Mouse (Mus musculus) forebrain, embryonic 15.5 days (tissue): ENCODE measurements around the gene Dlg5. TPM values are rescaled to one million over a fixed set of nuclear protein-coding genes. Genes with fewer than 3 reads are reported as not detected.

Experiments
- ATAC-seq: fragments of 200-750 bp; cut with Nextera tagmentation; replicated peaks from 2 replicates; pipeline ENCODE4 v1.8.0; 2017; ENCODE audit warnings: mild to moderate bottlenecking, moderate TSS enrichment, moderate library complexity
- H3K27ac ChIP-seq: fragments of 300-500 bp; sonication (generic); replicated peaks from 2 replicates; pipeline ENCODE4 v1.5.1; 2015; ENCODE audit warnings: mild to moderate bottlenecking, inconsistent platforms
- H3K27me3 ChIP-seq: fragments of 300-500 bp; sonication (generic); 2 replicates; pipeline ENCODE4 v1.6.1; 2015; ENCODE audit warnings: inconsistent platforms
- H3K36me3 ChIP-seq: fragments of 300-500 bp; sonication (generic); 2 replicates; pipeline ENCODE4 v1.6.1; 2015; ENCODE audit warnings: mild to moderate bottlenecking, inconsistent platforms
- H3K4me1 ChIP-seq: fragments of 300-500 bp; sonication (generic); 2 replicates; pipeline ENCODE4 v1.6.1; 2015; ENCODE audit warnings: inconsistent platforms
- H3K4me2 ChIP-seq: fragments of 300-500 bp; sonication (generic); replicated peaks from 2 replicates; pipeline ENCODE4 v1.6.1; 2015; ENCODE audit warnings: mild to moderate bottlenecking, inconsistent platforms
- H3K4me3 ChIP-seq: fragments of 300-500 bp; sonication (generic); 2 replicates; pipeline ENCODE4 v1.5.1; 2015; ENCODE audit warnings: mild to moderate bottlenecking, inconsistent platforms
- H3K9ac ChIP-seq: fragments of 300-500 bp; sonication (generic); replicated peaks from 2 replicates; pipeline ENCODE4 v1.6.1; 2015; ENCODE audit warnings: mild to moderate bottlenecking, inconsistent platforms
- H3K9me3 ChIP-seq: fragments of 300-500 bp; sonication (generic); 2 replicates; pipeline ENCODE4 v1.6.1; 2016; ENCODE audit warnings: inconsistent platforms
- WGBS: fragments of 180-500 bp; shearing (Covaris S2); methylation state at CpG from one replicate; pipeline ENCODE4 v1.1.7; 2015; ENCODE audit warnings: mixed read lengths; 5-methylcytosine and 5-hydroxymethylcytosine counted together
- polyA plus RNA-seq: library from polyadenylated mRNA; unstranded; fragments of >200 nt; fragmentation: Nextera tagmentation; extraction: Ambion mirVana; gene quantifications from 2 replicates; pipeline ENCODE4 v1.2.1, GENCODE M21; 2015

The Dlg5 gene
- polyA plus RNA-seq: 17.3 and 18.8 TPM in 2 replicates

- H3K4me3 ChIP-seq: peak within 1 kb of the TSS; percentile 59
- WGBS: under 1% methylated on average over 73 of the region's 98 CpGs
- peak within 1 kb of the TSS; percentile 87 for H3K4me2 ChIP-seq
- ATAC-seq: peak; percentile 87
- H3K4me1 ChIP-seq: peaks cover 15% of the 10 kb centered on the region
- no peaks in the 10 kb centered on the region for H3K9me3 ChIP-seq
- H3K9ac ChIP-seq: peak within 1 kb of the TSS; percentile 91
- no peaks in the 10 kb centered on the region for H3K27me3 ChIP-seq
- H3K36me3 ChIP-seq: no peaks in the 10 kb centered on the region
- peak within 1 kb of the TSS; percentile 90 for H3K27ac ChIP-seq
These were observed at the start of gene Dlg5 for GRCm38 (mm10) chr14:24245177-24246081. Dlg5 (minus strand) TSS chr14:24245920.

DNA sequence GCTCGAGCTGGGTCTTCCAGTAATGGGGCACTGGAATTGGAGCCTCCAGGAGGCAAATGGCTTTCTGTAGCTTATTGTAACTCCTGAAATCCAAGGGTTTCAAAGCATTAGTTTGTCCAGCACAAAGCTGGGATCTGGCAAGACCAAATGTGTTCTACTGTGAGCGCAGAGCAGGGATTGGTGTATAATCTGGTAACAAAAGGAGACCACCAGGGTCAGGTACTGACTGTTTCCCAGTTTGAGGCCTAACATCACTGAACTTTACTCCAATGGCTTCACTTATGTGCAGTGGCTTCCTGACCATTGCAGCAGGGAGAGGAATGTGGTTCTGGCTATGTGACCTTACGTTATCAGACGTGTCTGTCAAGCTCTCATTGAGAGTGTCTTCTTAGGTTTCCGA is 47.9 kb upstream of the Dlg5 start:
- no peaks in the 10 kb centered on the region for H3K27me3 ChIP-seq
- H3K27ac ChIP-seq: no peak overlapping the region
- H3K4me3 ChIP-seq: no peak overlapping the region
- 86% methylated on average over 5 of the region's 5 CpGs for WGBS
- no peak overlapping the region for H3K4me2 ChIP-seq
- H3K9ac ChIP-seq: no peak overlapping the region
- no peaks in the 10 kb centered on the region for H3K36me3 ChIP-seq
- no peaks in the 10 kb centered on the region for H3K9me3 ChIP-seq
- no peaks in the 10 kb centered on the region for H3K4me1 ChIP-seq
- no peak for ATAC-seq

DNA sequence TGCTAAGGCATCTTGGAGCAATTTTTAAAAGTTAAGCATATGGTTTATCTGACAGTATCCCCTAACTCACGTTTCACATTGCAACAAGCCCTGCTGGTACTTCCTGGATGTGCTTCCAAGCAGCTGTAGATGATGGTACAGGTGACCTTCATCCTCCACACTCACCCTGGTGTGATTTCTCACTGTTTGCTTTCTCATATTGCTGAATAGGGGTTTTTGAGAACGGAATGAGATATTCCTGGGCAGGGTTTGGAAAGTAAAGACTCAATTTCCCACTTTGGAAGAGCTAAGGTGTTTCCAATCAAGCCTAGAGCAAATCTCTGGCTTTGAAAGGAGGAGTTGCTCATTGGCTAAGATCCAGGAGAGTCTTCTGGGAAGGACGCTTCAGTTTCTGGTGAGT is 47.2 kb upstream of the Dlg5 start, which contains the start of gene E330034G19Rik:
Gene E330034G19Rik, plus strand, starts transcription at position 301 of the 400 bp plus-strand sequence.
- Histone ChIP-seq H3K9ac (no peak within 1 kb of the TSS), H3K27me3 (no peaks in the 10 kb centered on the region), H3K4me3 (no peak within 1 kb of the TSS), H3K9me3 (no peaks in the 10 kb centered on the region), H3K4me2 (no peak within 1 kb of the TSS), H3K36me3 (no peaks in the 10 kb centered on the region), H3K4me1 (no peaks in the 10 kb centered on the region), H3K27ac (no peak within 1 kb of the TSS)
- 52% methylated on average over 3 of the region's 3 CpGs for WGBS
- no peak for ATAC-seq

GRCm38 (mm10) chr14:24290726-24291125 is 45.0 kb upstream of the Dlg5 start:
- no peaks in the 10 kb centered on the region for H3K36me3 ChIP-seq
- no peak overlapping the region for H3K4me2 ChIP-seq
- H3K9ac ChIP-seq: no peak overlapping the region
- H3K4me3 ChIP-seq: no peak overlapping the region
- H3K4me1 ChIP-seq: no peaks in the 10 kb centered on the region
- no peaks in the 10 kb centered on the region for H3K27me3 ChIP-seq
- ATAC-seq: no peak
- H3K27ac ChIP-seq: no peak overlapping the region
- no peaks in the 10 kb centered on the region for H3K9me3 ChIP-seq

GRCm38 (mm10) chr14:24286136-24286535 is 40.4 kb upstream of the Dlg5 start:
- Histone ChIP-seq H3K4me1 (no peaks in the 10 kb centered on the region), H3K9ac (no peak overlapping the region), H3K36me3 (no peaks in the 10 kb centered on the region), H3K4me2 (no peak overlapping the region), H3K27ac (no peak overlapping the region), H3K4me3 (no peak overlapping the region), H3K27me3 (no peaks in the 10 kb centered on the region), H3K9me3 (no peaks in the 10 kb centered on the region)
- 58% methylated on average over 4 of the region's 4 CpGs for WGBS
- ATAC-seq: no peak

- no peak for ATAC-seq
- H3K27ac ChIP-seq: no peak overlapping the region
- WGBS: 75% methylated on average over 3 of the region's 3 CpGs
These were observed 36.6 kb upstream of the Dlg5 start for GRCm38 (mm10) chr14:24282276-24282675.

GRCm38 (mm10) chr14:24281278-24281677 is 35.6 kb upstream of the Dlg5 start:
- no peaks in the 10 kb centered on the region for H3K27me3 ChIP-seq
- no peak overlapping the region for H3K4me3 ChIP-seq
- no peaks in the 10 kb centered on the region for H3K9me3 ChIP-seq
- WGBS: 69% methylated on average over 4 of the region's 4 CpGs
- no peak overlapping the region for H3K27ac ChIP-seq
- H3K4me2 ChIP-seq: no peak overlapping the region
- no peak overlapping the region for H3K9ac ChIP-seq
- ATAC-seq: no peak
- H3K4me1 ChIP-seq: no peaks in the 10 kb centered on the region
- no peaks in the 10 kb centered on the region for H3K36me3 ChIP-seq

More at GRCm38 (mm10) chr14:24282276-24282675, 36.6 kb upstream of the Dlg5 start:
- H3K9ac ChIP-seq: no peak overlapping the region
- no peaks in the 10 kb centered on the region for H3K4me1 ChIP-seq
- no peaks in the 10 kb centered on the region for H3K9me3 ChIP-seq
- no peaks in the 10 kb centered on the region for H3K27me3 ChIP-seq
- no peak overlapping the region for H3K4me3 ChIP-seq
- no peak overlapping the region for H3K4me2 ChIP-seq
- H3K36me3 ChIP-seq: no peaks in the 10 kb centered on the region

DNA sequence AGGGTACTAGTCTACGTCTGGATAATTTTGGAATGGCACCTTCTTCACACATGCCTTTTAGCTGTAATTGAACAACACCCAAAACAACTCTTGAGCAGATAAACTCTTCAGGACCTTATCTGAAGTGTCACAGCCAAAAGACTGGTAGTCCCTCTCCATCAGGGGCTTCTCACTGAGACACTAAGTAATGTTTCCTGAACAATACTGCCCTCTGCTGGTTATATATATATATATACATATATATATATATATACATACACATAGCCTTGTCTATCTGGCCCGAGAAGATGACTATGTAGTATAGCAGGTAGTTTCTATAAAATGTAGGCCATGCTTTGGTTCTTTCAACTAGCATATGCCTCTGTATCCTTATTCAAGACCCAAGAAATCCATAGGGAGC is 29.8 kb upstream of the Dlg5 start:
- Histone ChIP-seq H3K27ac (no peak overlapping the region), H3K4me2 (no peak overlapping the region), H3K9me3 (no peaks in the 10 kb centered on the region), H3K27me3 (no peaks in the 10 kb centered on the region), H3K4me3 (no peak overlapping the region), H3K4me1 (no peaks in the 10 kb centered on the region), H3K36me3 (no peaks in the 10 kb centered on the region), H3K9ac (no peak overlapping the region)
- 49% methylated on average over 2 of the region's 2 CpGs for WGBS
- ATAC-seq: 0 out of 2 replicates have a peak, but pooled peaks have one; percentile 53

DNA sequence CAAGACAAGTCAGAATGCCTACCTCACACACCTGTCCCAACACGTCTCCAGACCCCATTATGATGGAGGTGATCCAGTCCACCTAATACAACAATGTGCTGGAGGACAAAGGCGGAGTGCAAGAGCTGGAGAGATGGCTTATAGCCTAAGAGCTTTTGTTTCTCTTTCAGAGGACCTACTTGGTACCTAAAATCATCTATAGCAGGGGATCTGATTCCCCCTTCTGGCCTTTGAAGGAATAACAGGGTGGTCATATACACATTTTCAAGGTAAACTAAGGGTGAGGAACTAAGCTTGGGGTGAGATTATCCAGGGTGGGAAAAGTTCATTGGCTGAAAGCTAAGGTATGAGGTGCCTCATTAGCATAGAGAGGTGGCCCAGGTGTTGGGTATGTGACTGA is 27.9 kb upstream of the Dlg5 start:
- Histone ChIP-seq H3K36me3 (no peaks in the 10 kb centered on the region), H3K4me2 (no peak overlapping the region), H3K27me3 (no peaks in the 10 kb centered on the region), H3K4me3 (no peak overlapping the region), H3K9me3 (no peaks in the 10 kb centered on the region), H3K9ac (no peak overlapping the region), H3K4me1 (no peaks in the 10 kb centered on the region), H3K27ac (no peak overlapping the region)
- ATAC-seq: 0 out of 2 replicates have a peak, but pooled peaks have one; percentile 48
- 43% methylated on average over 2 of the region's 2 CpGs for WGBS

GRCm38 (mm10) chr14:24269571-24269970 is 23.9 kb upstream of the Dlg5 start:
- Histone ChIP-seq H3K27ac (no peak overlapping the region), H3K9ac (no peak overlapping the region), H3K9me3 (no peaks in the 10 kb centered on the region), H3K27me3 (no peaks in the 10 kb centered on the region), H3K36me3 (no peaks in the 10 kb centered on the region), H3K4me1 (no peaks in the 10 kb centered on the region), H3K4me3 (no peak overlapping the region), H3K4me2 (no peak overlapping the region)
- 47% methylated on average over 1 of the region's 1 CpGs for WGBS
- ATAC-seq: no peak

DNA sequence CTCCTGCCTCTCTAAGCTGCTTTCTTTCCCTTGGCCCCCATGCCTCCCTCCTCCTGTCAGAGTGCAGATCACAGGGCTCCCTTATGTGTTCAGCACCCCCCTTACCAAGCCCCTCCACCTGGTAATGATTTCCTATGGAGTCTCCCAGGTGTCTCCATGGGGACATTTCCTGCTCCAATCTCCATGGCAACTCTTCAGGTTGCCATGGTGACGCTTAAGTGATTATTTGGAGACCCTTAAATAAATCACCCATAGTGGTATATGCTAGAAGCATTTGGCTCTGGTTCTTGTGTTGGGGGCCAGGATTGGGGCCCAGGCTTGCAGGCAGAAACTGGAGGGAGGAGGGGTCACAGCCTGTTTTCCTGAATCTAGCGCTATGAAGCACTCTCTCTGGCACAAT is 17.2 kb upstream of the Dlg5 start:
- Histone ChIP-seq H3K4me2 (no peak overlapping the region), H3K4me1 (peaks cover 23% of the 10 kb centered on the region), H3K4me3 (no peak overlapping the region), H3K27me3 (no peaks in the 10 kb centered on the region), H3K9me3 (no peaks in the 10 kb centered on the region), H3K27ac (peak overlapping the region; percentile 75), H3K9ac (no peak overlapping the region), H3K36me3 (no peaks in the 10 kb centered on the region)
- WGBS: 36% methylated on average over 2 of the region's 2 CpGs
- ATAC-seq: peak; percentile 91

GRCm38 (mm10) chr14:24262382-24262781 is 16.7 kb upstream of the Dlg5 start:
- no peak overlapping the region for H3K9ac ChIP-seq
- no peaks in the 10 kb centered on the region for H3K27me3 ChIP-seq
- no peaks in the 10 kb centered on the region for H3K9me3 ChIP-seq
- H3K27ac ChIP-seq: peak overlapping the region; percentile 75
- 81% methylated on average over 6 of the region's 6 CpGs for WGBS
- no peak overlapping the region for H3K4me3 ChIP-seq
- ATAC-seq: no peak; the same call in 1 of the 2 replicates
- H3K4me2 ChIP-seq: no peak overlapping the region
- peaks cover 23% of the 10 kb centered on the region for H3K4me1 ChIP-seq
- H3K36me3 ChIP-seq: no peaks in the 10 kb centered on the region
